Mouse (Mus musculus) lung, postnatal 0 days (tissue): Measurements from ENCODE around the gene Aplp1.

Source experiments
- CTCF ChIP-seq: IDR thresholded peaks from 2 replicates; pipeline ENCODE4 v1.5.1; 2016; ENCODE audit warnings: antibody characterized with exemption, mild to moderate bottlenecking
- EP300 ChIP-seq: IDR thresholded peaks from 2 replicates; pipeline ENCODE4 v1.6.1; 2016; ENCODE audit warnings: antibody characterized with exemption, mild to moderate bottlenecking, control low read depth

GRCm38 (mm10) chr7:30408639-30409038 lies 36.7 kb downstream of the Aplp1 start:
- TF ChIP-seq CTCF (no peak), EP300 (no peak)
